Mouse (Mus musculus): ENCODE results near the gene Msh3. TPM values are rescaled to one million over a fixed set of nuclear protein-coding genes. Genes with fewer than 3 reads are reported as not detected.

Msh3 gene
- total RNA-seq (2023; ENCODE audit: inconsistent age), result 37.8 to 43.3 TPM (median 42.2 TPM) in 4 replicates

GRCm38 (mm10) chr13:92354456-92355271, at the start of gene Msh3, which contains the start of gene Dhfr:
TSS of gene Msh3 (minus strand) at chr13:92355003.
TSS of gene Dhfr (plus strand) at chr13:92354726.

GRCm38 (mm10) chr13:92305680-92306079, 49.1 kb downstream of the Msh3 start, which contains the start of gene Gm20379:
TSS of gene Gm20379 (plus strand) at chr13:92305980.

Other genes starting within 250 kb of the Msh3 start
- 19.9 to 30.2 TPM (median 21.5 TPM) in 4 replicates for gene Rasgrf2, start 223.3 kb downstream of the Msh3 start, total RNA-seq (2023; ENCODE audit: inconsistent age)
- gene Gm20379, start 49.0 kb downstream of the Msh3 start, total RNA-seq (2023; ENCODE audit: inconsistent age), result not detected in 4 replicates
- gene Dhfr, start 277 bp downstream of the Msh3 start, total RNA-seq (2023; ENCODE audit: inconsistent age), result 1.6 to 2.0 TPM (median 1.9 TPM) in 4 replicates
- not detected in 4 replicates for gene Ankrd34b, start 70.9 kb upstream of the Msh3 start, total RNA-seq (2023; ENCODE audit: inconsistent age)
- 2.1 to 2.8 TPM (median 2.3 TPM) in 4 replicates for gene Fam151b, start 129.0 kb upstream of the Msh3 start, total RNA-seq (2023; ENCODE audit: inconsistent age)
- 20.7 to 28.0 TPM (median 23.7 TPM) in 4 replicates for gene Zfyve16, start 175.9 kb upstream of the Msh3 start, total RNA-seq (2023; ENCODE audit: inconsistent age)
- gene Spz1, start 221.2 kb upstream of the Msh3 start, total RNA-seq (2023; ENCODE audit: inconsistent age), result not detected in 4 replicates